Mouse (Mus musculus) hindbrain, embryonic 15.5 days (tissue): ENCODE results near the gene BC048679. TPM values are rescaled to one million over a fixed set of nuclear protein-coding genes. Genes with fewer than 3 reads are reported as not detected.
A peak's percentile ranks its signal among the peaks of the same experiment; 100 is the strongest.

Experiments
- ATAC-seq: fragments of 200-750 bp; cut with Nextera tagmentation; 2 replicates; pipeline ENCODE4 v1.8.0; 2017; ENCODE audit warnings: low read depth, moderate number of reproducible peaks, moderate TSS enrichment; ENCODE audit not compliant: low FRiP score
- H3K27ac ChIP-seq: fragments of 300-500 bp; sonication (generic); replicated peaks from 2 replicates; pipeline ENCODE4 v1.5.1; 2015; ENCODE audit warnings: mild to moderate bottlenecking, inconsistent platforms
- H3K27me3 ChIP-seq: fragments of 300-500 bp; sonication (generic); 2 replicates; pipeline ENCODE4 v1.6.1; 2015; ENCODE audit warnings: control low read depth, inconsistent platforms
- H3K36me3 ChIP-seq: fragments of 300-500 bp; sonication (generic); 2 replicates; pipeline ENCODE4 v1.6.1; 2015; ENCODE audit warnings: control low read depth, inconsistent platforms
- H3K4me1 ChIP-seq: fragments of 300-500 bp; sonication (generic); replicated peaks from 2 replicates; pipeline ENCODE4 v1.6.1; 2015; ENCODE audit warnings: control low read depth, inconsistent platforms
- H3K4me2 ChIP-seq: fragments of 300-500 bp; sonication (generic); 2 replicates; pipeline ENCODE4 v1.6.1; 2015; ENCODE audit warnings: moderate library complexity, mild to moderate bottlenecking, inconsistent platforms
- H3K4me3 ChIP-seq: fragments of 300-500 bp; sonication (generic); 2 replicates; pipeline ENCODE4 v1.5.1; 2015; ENCODE audit warnings: mild to moderate bottlenecking, inconsistent platforms
- H3K9ac ChIP-seq: fragments of 300-500 bp; sonication (generic); 2 replicates; pipeline ENCODE4 v1.6.1; 2015; ENCODE audit warnings: inconsistent platforms
- H3K9me3 ChIP-seq: fragments of 300-500 bp; sonication (generic); 2 replicates; pipeline ENCODE4 v1.6.1; 2016; ENCODE audit warnings: control low read depth, inconsistent platforms
- WGBS: fragments of 180-500 bp; shearing (Covaris S2); methylation state at CpG from one replicate; pipeline ENCODE4 v1.1.7; 2015; 5-methylcytosine and 5-hydroxymethylcytosine counted together
- polyA plus RNA-seq: library from polyadenylated mRNA; unstranded; fragments of >200 nt; fragmentation: Nextera tagmentation; extraction: Ambion mirVana; gene quantifications from 2 replicates; pipeline ENCODE4 v1.2.1, GENCODE M21; 2015

Gene BC048679
- polyA plus RNA-seq, result not detected in 2 replicates

DNA sequence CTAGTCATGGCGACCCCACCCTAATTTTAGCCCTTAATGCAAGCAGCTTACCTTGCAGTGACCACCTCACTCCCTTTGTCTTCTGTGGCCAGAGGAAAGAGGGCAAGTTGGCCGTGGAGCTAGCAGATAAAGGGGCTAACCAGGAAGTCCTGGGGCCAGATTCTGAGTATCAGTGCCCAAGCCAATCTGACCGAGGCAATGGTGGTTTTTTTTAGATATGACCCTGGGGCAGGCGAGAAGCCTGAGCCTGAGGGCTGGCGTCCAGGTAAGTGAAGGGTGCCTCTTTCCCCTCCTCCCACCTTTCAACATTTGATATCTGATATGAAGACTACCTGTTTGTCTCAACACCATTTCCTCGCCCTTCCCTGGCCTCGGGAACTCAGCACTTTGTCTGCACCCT is at the start of gene BC048679:
Gene BC048679 (minus strand): TSS at position 101 of the 400 bp plus-strand sequence.
- WGBS, result 69% methylated on average over 7 of the region's 7 CpGs
- ATAC-seq, result no peak
- H3K9ac ChIP-seq, result no peak within 1 kb of the TSS

DNA sequence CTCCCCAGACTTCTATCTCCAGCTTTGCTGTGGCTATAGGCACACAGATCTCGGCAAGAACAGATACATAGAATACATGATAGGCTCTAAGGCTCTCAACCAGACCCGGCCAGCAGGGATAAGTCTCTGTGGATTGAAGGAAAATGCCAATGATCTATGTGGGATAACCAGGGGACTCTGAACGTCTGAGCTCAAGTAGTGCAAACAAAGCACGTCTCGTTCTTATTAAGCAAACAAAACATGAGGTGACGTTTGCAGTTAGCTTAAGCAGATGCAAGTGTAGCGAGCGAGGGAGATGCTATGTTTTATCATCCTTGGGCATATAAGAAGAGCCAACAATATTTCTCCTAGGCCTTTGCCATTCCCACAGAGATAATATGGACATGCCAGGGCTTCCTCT is 44.9 kb upstream of the BC048679 start:
- Histone ChIP-seq H3K9ac (no peak overlapping the region), H3K4me1 (no peaks in the 10 kb centered on the region), H3K27ac (no peak overlapping the region), H3K4me2 (no peak overlapping the region), H3K27me3 (no peaks in the 10 kb centered on the region), H3K9me3 (no peaks in the 10 kb centered on the region), H3K4me3 (no peak overlapping the region), H3K36me3 (no peaks in the 10 kb centered on the region)
- no peak for ATAC-seq
- 87% methylated on average over 8 of the region's 8 CpGs for WGBS

More for the DNA sequence above, at the start of gene BC048679:
- peaks cover 4% of the 10 kb centered on the region; the same call in 1 of the 2 replicates for H3K4me1 ChIP-seq
- no peaks in the 10 kb centered on the region for H3K36me3 ChIP-seq
- H3K4me2 ChIP-seq, result no peak within 1 kb of the TSS
- no peaks in the 10 kb centered on the region for H3K9me3 ChIP-seq
- H3K27me3 ChIP-seq, result no peaks in the 10 kb centered on the region
- no peak within 1 kb of the TSS for H3K27ac ChIP-seq
- no peak within 1 kb of the TSS for H3K4me3 ChIP-seq

DNA sequence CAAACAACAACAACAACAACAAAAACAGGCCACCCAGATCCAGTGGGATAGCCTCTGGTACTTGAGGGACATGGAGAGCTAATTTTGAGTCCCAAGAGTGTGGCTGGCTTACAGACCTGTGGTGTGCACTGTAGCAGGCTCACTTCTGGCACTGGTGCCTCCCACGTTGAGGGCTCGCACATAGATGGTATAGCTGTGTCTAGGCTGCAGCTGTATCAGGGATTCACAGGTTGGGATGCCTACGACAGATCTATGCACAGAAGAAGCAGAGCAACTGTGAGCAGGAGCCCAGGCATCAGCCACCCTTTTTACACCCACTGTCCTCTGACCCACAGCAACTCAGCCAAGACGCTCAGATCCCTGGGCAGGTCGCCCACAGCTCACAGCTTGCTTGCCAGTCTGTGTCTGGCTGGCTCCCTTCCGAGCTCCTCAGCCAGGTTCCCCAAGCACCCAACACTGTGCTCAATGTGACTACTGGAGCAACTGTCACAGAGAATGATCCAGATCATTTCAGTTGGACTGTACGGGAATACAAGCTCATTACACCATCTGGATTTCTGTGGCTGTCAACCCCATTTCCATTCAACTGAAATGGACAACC is 43.9 kb upstream of the BC048679 start:
- Histone ChIP-seq H3K9me3 (no peaks in the 10 kb centered on the region), H3K4me1 (no peaks in the 10 kb centered on the region), H3K4me3 (no peak overlapping the region), H3K27me3 (no peaks in the 10 kb centered on the region), H3K36me3 (no peaks in the 10 kb centered on the region), H3K9ac (no peak overlapping the region), H3K4me2 (no peak overlapping the region), H3K27ac (no peak overlapping the region)
- no peak for ATAC-seq
- WGBS, result 90% methylated on average over 7 of the region's 7 CpGs

DNA sequence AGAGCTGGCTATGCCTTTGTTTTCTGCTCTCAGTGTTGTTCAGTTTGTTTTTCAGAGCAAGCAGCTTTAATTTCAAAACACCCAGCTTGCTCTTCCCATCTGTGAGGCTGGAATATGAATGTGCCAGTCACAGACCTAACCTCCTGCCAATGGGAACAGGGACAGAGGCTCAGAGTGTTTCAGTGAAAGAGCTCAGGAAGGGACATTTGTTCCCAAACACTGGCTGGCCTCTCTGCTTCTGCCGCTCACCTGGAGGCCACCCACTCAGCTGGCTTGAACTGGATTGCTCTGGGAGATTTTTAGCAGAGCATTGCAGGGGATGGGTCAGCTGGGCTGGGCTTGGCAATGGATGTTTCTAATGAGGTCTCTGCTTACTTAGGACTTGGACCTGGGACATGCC is 42.9 kb upstream of the BC048679 start:
- H3K27ac ChIP-seq, result no peak overlapping the region
- H3K4me3 ChIP-seq, result no peak overlapping the region
- no peak overlapping the region for H3K9ac ChIP-seq
- H3K27me3 ChIP-seq, result no peaks in the 10 kb centered on the region
- no peaks in the 10 kb centered on the region for H3K36me3 ChIP-seq
- ATAC-seq, result no peak
- WGBS, result 67% methylated on average over 1 of the region's 1 CpGs
- no peaks in the 10 kb centered on the region for H3K4me1 ChIP-seq
- H3K4me2 ChIP-seq, result no peak overlapping the region
- H3K9me3 ChIP-seq, result no peaks in the 10 kb centered on the region

DNA sequence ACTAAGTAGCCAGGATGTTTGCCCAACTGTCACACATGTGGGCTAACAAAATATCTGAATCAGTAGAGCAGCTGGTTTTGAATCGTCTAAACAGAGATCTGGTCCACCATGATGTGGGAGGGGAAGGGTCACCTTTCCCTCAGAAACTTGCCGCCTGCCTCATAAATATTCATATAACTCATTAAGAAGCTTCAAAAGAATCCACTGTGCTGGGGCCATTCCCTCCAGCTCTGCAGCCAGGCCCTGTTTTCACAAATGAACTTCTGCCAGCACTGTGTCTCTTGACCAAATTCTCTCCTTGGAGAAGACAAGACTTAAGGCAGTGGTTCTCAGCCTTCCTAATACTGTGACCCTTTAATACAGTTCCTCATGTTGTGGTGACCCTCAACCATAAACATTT is 41.5 kb upstream of the BC048679 start:
- Histone ChIP-seq H3K36me3 (peaks cover 8% of the 10 kb centered on the region), H3K4me1 (no peaks in the 10 kb centered on the region), H3K9me3 (no peaks in the 10 kb centered on the region), H3K9ac (no peak overlapping the region), H3K27me3 (no peaks in the 10 kb centered on the region), H3K27ac (no peak overlapping the region), H3K4me2 (no peak overlapping the region), H3K4me3 (no peak overlapping the region)
- no peak for ATAC-seq
- 6% methylated on average over 2 of the region's 2 CpGs for WGBS

DNA sequence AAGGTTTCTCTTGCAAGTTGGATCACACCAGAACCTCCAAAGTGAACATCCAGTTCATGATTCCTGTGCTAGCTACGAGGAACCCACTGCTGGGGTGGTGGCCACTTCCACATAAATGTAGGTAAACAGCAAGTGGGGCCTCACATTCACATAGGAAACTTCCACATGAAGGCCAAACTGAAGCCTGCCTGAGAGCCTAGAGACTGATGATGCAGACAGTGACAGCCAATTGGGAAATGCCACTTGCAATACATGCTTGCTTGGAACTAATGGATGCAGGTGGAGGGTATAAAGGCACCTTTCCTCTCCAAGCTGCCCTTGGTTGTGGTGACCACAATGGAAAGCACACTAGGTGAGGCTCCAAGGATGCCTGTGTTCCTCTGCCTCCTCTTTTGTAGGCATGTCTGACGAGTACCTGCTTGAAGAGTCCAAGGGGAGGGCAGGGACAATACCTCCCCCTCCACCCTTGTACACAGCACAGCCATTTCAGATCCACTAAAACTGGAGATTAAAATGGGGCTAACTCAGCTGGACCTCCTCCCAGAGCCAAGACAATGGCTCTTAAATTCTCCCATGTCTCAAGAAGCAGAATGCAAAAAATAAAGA is 40.1 kb upstream of the BC048679 start:
- Histone ChIP-seq H3K4me3 (no peak overlapping the region), H3K4me1 (no peaks in the 10 kb centered on the region), H3K9me3 (no peaks in the 10 kb centered on the region), H3K27me3 (no peaks in the 10 kb centered on the region), H3K36me3 (peaks cover 22% of the 10 kb centered on the region), H3K4me2 (no peak overlapping the region), H3K9ac (no peak overlapping the region), H3K27ac (no peak overlapping the region)
- 81% methylated on average over 2 of the region's 2 CpGs for WGBS
- ATAC-seq, result no peak

DNA sequence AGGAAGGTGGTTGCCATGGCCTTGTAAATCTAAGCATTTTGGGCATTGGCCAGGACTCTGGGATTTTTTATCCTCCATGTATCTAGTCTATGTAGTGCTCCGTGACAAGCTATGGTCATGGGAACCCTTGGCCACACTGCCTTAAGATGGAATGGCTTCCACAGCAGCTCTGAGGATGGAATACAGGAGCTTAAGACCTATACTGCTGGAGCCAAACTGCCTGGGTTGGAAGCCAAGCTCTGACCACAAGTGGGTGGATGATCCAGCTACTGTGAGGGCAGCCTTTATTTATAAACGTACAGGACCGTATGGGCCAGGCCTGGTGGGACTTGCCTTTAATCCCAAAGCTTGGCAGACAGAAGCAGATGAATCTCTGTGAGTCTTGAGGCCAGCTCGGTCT is 38.4 kb upstream of the BC048679 start:
- no peaks in the 10 kb centered on the region for H3K27me3 ChIP-seq
- ATAC-seq, result no peak
- 90% methylated on average over 4 of the region's 4 CpGs for WGBS
- H3K4me2 ChIP-seq, result no peak overlapping the region
- no peaks in the 10 kb centered on the region for H3K4me1 ChIP-seq
- H3K9me3 ChIP-seq, result no peaks in the 10 kb centered on the region
- no peak overlapping the region for H3K27ac ChIP-seq
- H3K4me3 ChIP-seq, result no peak overlapping the region
- H3K9ac ChIP-seq, result no peak overlapping the region
- H3K36me3 ChIP-seq, result peaks cover 37% of the 10 kb centered on the region

DNA sequence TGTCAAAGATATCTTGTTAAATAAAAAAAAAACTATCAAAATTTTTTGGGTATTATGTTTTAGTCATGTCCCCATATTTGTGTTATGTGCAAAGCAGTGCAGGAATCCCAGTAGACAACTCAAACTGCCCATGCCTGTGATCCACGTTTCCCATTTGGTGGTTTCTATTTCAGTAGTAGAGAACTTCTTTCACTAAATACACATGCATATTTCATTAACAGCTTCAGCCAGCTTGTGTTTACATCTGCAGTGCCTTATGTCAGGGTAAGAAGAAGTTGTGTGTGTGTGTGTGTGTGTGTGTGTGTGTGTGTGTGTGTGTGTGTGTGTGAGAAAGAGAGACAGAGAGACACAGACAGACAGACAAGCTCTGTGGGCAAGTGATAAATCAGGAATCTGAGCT is 33.4 kb upstream of the BC048679 start:
- 98% methylated on average over 1 of the region's 1 CpGs for WGBS
- Histone ChIP-seq H3K27ac (no peak overlapping the region), H3K36me3 (peaks cover 66% of the 10 kb centered on the region), H3K4me3 (no peak overlapping the region), H3K4me1 (peaks cover 1% of the 10 kb centered on the region; the same call in 1 of the 2 replicates), H3K9me3 (no peaks in the 10 kb centered on the region), H3K4me2 (no peak overlapping the region), H3K27me3 (no peaks in the 10 kb centered on the region), H3K9ac (no peak overlapping the region)
- no peak for ATAC-seq

DNA sequence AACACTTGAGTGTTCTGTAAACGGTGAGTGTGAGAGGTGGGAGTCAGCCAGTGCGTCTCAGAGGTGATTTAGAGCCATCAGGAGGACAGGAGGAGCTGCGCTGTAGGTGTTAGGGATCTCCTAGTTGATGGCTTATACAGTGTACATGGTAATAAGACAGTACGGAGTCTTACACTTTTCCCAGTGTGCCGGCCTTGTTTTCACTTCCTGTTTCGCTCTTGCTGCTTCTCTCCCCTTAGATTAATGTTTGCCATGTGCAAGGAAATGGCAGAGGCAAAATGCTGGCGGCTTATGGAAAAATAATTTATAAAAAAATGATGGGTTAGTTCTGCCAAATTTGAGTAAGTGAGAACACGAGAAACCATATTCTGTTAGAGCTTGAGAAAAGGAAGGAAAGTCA is 30.8 kb upstream of the BC048679 start:
- 92% methylated on average over 8 of the region's 8 CpGs for WGBS
- Histone ChIP-seq H3K9ac (no peak overlapping the region), H3K4me2 (no peak overlapping the region), H3K27me3 (no peaks in the 10 kb centered on the region), H3K4me3 (no peak overlapping the region), H3K4me1 (peaks cover 21% of the 10 kb centered on the region), H3K9me3 (no peaks in the 10 kb centered on the region), H3K36me3 (peaks cover 57% of the 10 kb centered on the region), H3K27ac (no peak overlapping the region)
- no peak for ATAC-seq

DNA sequence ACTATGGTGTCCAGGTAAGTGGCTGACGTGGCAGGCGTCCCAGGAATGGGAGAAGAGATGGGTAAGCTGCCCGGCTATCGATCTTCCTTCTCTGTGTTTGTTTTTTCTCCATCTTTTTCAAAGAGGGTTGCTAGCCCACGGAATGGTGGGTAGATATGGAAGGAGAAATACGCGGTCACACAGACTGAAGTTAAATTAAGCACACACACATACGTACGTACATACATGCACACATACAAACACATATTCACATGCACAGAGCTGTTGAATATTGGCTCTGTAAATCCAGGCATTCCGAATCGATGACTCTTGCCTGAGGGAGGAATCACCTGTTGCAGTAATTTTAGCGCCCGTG is 25.6 kb upstream of the BC048679 start:
- no peak for ATAC-seq
- peak overlapping the region; percentile 99 for H3K27ac ChIP-seq
- no peaks in the 10 kb centered on the region for H3K9me3 ChIP-seq
- peak overlapping the region; percentile 89 for H3K4me3 ChIP-seq
- peaks cover 15% of the 10 kb centered on the region; the same call in 1 of the 2 replicates for H3K36me3 ChIP-seq
- 13% methylated on average over 13 of the region's 13 CpGs for WGBS
- peaks cover 34% of the 10 kb centered on the region for H3K4me1 ChIP-seq
- H3K27me3 ChIP-seq, result no peaks in the 10 kb centered on the region
- H3K4me2 ChIP-seq, result peak overlapping the region; percentile 81
- H3K9ac ChIP-seq, result peak overlapping the region; percentile 93

DNA sequence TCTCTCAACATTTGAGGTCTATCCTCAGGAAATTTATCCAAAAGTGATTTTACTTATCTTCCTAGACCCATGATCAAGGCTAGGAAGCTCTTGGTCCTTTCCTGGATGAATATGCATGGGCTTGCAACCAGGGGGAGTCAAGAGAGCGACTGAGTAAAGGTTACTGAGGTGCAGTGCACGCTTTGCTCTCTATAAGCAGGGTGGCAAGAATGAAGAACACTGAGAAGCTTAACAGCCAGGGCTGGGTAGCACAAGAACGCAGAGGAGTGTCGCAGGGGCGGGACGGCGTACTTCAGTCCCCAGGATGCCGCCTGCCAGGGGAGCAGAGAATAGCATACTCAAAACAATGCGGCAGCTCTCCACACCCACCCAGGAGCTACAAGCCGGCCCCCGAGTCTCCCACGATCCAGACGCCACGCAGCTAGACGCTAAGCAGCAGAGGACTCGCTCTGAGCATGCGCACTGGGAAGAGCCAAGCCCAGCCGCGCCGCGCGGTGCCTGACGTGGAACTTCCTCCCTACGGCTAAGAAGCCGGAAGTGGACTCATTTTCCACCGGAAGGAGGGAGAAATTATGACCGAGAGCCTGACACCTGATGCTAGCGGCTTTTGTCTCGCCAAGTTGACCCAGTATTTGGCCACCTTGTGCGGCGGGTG is 25.1 kb upstream of the BC048679 start:
- H3K9ac ChIP-seq, result peak overlapping the region; percentile 93
- H3K4me3 ChIP-seq, result peak overlapping the region; percentile 89
- ATAC-seq, result peak; percentile 99
- under 1% methylated on average over 31 of the region's 31 CpGs for WGBS
- peak overlapping the region; percentile 99 for H3K27ac ChIP-seq
- H3K36me3 ChIP-seq, result peaks cover 12% of the 10 kb centered on the region; the same call in 1 of the 2 replicates
- H3K4me2 ChIP-seq, result peak overlapping the region; percentile 81
- no peaks in the 10 kb centered on the region for H3K27me3 ChIP-seq
- H3K9me3 ChIP-seq, result no peaks in the 10 kb centered on the region
- peaks cover 34% of the 10 kb centered on the region for H3K4me1 ChIP-seq

DNA sequence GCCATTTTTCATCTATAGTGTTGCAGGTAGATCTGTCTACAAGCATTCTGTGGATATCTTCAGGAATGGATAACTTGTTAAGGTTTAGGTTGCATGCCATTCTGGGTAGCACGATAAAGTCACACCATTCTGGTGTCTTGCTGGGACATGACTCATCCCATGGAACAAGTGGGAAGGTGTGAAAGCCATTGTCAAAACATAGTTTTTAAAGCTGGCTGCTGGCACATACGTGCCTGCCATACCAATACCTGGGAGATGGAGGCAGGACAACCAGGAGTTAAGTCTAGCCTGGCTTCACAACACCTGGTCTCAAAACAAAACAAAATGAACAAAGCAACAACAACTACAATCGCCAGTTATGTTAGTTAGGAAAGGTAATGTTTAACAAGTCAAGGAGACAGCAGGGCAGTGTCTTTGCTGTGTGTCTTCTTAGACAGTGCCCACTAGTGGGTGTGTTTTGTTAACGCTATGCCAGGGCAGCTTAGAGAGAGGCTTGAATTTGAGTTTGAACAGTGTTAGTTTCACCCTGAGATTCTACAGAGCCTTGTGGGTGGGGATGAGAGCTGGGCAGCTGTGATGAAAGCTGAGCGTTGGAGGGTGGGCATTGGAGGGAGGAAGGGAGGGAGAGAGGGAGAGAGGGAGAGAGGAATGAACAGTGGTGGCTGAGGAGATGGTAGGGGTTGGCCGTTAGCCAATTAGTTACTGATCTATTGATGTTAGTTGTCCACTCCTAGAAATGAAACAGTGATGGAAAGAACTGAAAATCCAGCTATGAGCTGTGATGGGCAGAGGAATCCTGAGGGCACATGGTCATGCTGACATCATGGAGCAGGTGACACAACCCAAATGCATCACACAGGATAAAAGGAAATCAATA is 18.3 kb upstream of the BC048679 start:
- Histone ChIP-seq H3K9me3 (no peaks in the 10 kb centered on the region), H3K27me3 (no peaks in the 10 kb centered on the region), H3K27ac (no peak overlapping the region), H3K4me2 (no peak overlapping the region), H3K4me1 (no peaks in the 10 kb centered on the region), H3K9ac (no peak overlapping the region), H3K36me3 (no peaks in the 10 kb centered on the region), H3K4me3 (no peak overlapping the region)
- ATAC-seq, result no peak
- WGBS, result 75% methylated on average over 6 of the region's 6 CpGs
